Mouse (Mus musculus) heart, adult 9 months (tissue): Measurements from ENCODE around the gene Maml3.

Source experiments
- DNase-seq, 2 experiments: peaks; one replicate each; pipeline ENCODE4 v3.0.0; 2022; ENCODE audit warnings: low spot score in 2 of 2

Gene Maml3

DNA sequence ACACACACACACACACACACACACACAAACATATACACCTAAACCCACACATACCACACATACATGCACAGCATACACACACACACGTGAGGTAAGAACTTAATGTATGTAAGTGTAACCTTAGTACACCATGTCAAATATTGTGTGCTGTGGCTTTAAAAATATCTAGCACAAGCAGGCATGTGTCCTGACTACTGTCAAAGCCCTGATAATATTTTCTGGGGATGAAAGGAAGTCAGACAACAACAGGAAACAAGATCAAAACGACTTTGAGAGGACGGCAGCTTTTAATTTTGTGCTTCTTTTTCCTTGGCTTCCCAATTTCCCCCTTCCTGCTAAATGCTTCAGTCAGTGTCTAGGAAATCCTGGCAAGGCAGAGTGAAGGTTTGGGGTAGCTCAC, 392.5 kb downstream of the Maml3 start:
- no peak for DNase-seq

DNA sequence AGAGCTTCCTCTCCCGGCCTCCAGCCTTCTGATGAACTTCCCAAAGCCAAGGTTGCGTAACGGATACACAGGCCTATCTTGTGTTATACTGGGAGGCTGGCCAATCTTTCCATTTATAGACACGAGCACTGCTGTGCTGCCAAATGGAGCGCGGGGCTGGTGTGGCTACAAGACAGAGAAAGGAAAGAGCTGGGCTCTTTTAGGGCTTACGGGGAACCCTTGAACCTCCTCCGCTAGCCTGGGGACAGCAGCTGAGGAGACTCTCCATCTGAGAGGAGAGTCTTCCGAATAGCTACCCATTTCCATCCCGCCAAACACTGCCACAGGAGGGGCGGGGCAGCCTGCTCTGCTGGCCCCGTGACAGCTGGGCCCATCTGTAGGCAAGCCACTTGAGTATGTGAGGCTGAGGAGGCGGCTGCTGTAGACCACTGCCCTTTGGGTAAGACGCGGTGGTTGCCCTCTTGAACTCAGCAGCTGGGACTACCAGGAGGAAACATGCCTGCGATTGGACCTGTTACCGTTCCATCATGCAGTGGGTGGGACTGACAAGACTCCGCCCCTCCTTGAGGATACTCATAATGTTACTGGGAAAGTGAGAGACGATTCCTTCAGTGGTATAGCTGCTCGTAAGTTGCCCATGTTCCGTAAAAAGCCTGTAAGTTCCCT, 396.0 kb downstream of the Maml3 start:
- DNase-seq: peak; percentile 96

DNA sequence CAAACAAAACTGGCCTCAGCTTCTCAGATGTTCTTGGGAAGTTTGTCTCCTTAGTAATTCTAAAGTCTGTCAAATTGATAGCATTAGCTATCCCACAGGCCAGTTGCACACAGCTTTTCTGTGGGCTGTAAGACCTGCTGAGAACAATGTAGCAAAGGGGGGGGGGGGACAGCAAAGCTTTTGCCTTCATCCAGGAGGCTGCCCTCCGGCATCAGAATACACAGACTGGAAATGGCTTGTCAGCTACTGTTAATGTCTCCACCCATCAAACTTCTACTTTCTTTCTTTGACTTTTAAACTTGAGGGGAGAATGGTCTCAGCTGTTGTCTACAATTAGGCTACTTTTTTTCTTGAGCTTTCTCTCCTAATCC, 396.5 kb downstream of the Maml3 start:
- DNase-seq: no peak

DNA sequence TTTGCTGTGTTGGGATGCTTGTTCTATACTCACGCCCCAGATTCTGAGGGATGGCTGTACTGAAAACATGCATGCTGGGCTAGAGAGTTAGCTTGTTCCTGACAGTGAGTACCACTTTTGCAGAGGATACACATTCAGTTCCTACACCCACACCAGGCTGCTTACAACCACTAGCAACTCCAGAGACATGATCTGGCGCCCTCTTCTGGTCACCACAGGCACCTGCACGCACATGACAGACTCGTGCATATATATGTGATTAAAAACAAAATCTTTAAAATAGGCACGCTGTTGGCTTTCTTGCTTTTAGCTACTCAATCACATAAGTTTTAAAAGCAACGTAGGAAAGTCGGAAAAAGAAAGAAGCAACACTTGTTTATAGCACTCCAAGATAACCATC, 399.7 kb downstream of the Maml3 start:
- no peak for DNase-seq

DNA sequence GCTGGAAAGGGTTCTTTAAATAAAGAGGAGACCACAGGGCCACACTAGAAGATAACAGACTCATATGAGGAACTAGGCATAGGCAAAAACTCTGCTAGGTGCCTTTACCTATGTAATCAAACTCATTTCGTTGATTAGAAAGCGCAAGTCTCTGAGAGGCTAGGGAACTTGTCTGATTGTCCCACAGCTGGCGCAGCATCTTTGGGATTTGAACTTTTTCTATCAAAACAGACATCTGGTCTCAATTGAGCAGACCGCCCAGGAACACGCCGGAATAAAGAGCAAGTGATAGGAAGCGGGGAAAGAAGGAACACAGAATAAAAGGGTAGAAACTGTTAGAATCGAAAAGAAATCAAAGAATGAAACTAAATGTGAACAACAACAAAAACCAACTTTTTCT, 401.4 kb downstream of the Maml3 start:
- no peak for DNase-seq

DNA sequence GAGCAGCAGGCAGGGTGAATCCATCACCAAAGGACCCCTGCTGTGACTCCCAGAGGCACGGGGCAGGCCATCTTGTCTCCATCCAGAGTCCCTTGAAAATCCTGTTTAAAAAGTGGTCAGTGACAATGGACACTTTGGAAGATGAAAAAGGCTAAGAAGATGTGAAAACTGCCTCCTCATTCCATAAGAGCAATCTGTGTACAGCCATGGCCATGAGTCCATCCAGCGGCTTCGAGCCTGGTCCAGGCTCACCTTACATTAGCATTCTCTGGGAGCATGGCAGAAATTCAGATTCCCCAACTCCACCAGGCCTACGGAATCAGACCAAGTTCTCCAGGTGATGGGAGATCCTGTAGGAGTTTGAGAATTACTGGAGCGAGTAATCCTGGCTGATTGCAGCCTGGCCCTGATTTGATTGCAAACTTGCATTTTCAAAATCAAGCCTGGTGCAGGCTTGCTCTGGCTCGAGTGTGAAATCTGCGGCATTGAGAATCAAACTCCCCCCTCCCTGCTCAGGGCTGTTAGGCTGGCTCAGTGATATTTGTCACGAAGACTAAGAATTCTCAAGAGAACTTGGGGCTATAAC, 402.1 kb downstream of the Maml3 start:
- DNase-seq: no peak

DNA sequence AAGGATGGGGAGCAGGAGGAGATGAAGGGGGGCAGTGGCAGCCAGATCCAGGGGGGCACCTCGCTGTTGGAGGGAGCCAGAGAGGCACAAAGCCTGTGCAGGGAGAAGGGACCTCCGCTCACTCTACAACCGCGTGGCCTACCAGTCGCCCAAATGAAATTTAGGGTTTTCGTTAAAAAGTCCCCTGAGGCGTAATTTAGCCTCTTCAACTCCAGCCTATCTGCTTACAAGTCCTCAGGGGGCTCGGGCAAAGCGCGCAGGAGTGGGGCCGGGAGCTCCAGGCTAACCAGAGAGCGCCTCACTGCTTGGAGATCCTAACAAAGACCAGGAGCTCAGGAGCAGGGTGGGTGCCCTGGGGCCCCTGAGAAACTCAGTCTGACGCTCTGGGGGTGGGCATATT, 402.9 kb downstream of the Maml3 start:
- no peak for DNase-seq

DNA sequence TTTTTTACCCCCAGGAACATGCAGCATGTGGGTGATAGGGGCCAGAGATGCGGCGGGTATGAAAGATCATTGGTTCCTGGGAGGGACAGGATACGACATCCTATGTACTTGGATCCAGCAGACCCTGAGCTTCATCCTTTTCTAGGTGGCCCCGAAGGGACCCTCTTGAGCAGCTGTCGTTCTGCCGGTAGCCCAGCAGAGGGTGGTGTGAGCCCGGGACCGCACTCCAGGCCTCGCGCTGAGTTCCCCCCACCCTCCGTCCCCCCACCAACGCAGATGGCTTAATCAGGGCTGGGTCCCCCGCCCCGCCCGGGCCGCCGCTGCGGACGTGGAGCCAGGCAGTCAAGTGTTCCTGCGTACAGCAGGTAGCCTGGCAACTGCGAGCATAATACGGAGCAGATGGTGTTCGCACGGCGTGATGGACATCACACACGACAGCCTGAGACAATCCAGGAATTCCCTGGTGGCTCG, 403.6 kb downstream of the Maml3 start:
- peak; percentile 71 to 76 for DNase-seq

DNA sequence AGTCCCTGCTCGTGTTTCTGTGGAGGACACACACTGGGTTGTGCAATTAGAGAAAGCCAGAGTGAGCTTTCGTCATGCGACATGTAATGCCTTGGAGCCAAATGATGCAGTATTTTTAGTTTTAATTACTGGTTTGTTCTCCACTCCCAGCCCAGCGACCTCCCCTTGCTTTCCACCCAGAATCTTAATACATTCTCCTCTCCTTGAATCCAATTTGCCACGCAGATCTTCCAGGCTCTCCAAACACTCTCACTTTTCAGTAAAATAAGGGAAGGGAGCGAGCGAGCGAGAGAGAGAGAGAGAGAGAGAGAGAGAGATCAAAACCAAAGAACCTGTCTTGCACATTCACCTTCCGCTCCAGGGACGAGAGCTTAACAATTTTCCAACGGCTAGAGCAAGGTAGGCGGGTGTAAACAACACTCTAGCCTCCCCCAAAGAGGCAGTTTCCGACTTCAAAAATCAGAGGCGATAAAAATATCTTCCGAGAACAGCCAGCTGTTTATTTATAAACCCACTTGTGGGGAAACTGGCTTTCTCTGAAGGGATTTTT, 404.1 kb downstream of the Maml3 start:
- DNase-seq: peak in 1 of 2 experiments; percentile 15

DNA sequence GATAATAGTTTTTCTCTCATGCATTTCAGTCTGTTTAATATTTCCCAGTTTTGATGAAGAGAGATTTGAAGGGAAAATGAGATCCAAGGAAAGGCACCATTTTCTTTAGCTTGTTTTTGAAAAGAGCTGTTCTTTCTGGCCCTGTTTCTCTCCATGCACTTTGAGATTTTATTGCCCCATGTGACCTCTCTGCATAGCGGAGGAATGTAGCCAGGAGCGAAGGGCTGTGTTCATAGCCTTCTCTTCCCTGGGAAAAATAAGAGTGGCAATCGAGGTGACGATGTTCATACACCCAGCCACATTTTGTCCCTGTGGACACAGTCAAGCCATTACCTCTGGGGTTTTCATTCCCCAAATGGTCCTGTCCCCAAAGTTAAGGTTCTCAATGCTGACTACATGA, 404.8 kb downstream of the Maml3 start:
- DNase-seq: no peak

DNA sequence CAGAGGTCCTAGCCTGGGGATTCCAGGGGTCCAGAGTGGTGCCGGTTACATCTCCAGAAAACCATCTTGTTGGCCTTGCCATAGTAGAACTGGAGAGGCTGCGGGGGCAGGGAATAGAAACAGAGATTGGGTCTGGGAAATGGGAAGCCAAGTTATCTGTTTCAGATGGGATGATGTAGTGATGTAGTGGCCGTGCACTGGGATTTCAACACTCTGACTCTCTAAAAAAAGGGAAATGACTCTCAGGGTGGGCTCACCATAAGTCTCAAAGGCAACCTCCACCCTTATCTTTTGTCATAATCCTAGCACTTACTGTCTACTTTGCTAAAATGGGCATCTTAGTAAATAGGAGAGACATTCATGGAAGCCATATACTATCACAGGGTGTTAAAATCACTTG, 406.9 kb downstream of the Maml3 start:
- DNase-seq: no peak

DNA sequence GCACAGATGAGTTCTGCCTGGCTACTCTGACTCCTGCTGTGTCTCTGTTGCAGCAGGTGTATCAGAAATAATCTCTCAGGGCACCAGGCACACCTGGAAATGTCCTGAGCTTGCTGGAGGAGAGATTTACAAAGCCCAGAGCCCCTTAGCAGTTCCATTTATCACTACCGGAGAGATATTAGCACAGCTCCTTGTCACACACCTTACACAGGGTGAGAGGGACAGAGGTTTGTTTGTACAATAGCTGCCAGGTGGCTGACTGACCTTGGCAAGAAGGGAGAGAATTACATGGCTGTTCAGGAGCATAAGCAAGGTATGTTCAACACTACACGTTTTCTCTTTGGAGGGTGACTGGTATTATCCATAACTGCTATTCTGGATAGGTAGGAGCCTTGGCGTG, 409.2 kb downstream of the Maml3 start:
- DNase-seq: no peak

DNA sequence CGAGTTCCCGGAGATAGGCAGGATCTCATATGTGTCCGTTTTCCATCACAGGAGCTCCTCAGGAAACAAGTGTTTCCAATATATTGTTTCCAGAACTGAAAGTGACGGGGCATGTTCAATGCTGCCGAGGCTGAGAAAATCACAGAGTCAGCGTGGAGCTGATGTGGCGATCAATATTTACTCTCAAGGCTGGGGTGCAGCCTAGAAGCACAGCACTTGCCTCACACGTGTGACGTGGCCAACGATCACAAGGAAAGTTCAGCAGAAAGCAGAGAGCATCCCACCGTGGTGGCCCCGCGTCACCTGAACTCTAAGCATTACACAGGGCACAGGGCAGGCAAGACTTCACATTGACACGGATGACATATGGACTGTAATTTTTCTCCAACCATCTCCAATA, 410.3 kb downstream of the Maml3 start:
- DNase-seq: no peak

DNA sequence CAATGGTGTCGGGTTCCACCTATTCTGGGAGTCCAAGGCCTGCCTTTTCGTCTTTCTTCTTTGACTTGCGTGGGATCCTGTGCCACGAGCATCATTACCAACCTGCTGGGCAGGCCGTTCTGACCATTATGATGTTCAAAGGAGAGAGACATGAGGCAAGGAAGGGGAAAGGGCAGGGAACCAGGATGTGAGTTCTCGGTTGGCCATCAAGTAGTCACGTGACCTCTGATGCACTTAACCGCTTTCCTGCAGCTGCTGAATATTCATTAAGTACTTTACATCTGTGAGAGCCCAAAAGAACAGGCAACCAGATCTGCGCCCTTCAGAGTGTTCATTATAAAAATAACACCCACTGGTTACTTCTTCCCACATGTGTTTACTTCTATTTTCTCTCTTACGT, 411.7 kb downstream of the Maml3 start:
- no peak for DNase-seq

DNA sequence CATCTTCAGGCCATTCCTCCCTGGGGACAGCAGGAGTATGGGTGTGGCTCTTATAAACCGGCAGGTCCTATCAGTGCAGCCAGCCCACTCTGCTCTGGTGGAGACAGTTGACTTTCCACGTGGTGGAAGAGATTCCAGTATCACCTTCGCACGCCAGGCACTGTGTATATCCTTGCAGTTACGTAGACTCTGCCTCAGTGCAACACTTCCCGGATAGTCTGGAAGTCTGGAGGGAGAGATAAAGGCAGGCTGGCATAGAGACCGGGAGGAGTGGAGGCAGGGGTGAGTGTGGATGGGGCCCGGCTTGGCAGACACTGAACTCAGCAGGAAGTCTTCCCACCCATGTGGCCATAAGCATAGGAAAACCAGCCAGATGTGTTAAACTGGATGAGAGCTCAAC, 416.2 kb downstream of the Maml3 start:
- no peak for DNase-seq

DNA sequence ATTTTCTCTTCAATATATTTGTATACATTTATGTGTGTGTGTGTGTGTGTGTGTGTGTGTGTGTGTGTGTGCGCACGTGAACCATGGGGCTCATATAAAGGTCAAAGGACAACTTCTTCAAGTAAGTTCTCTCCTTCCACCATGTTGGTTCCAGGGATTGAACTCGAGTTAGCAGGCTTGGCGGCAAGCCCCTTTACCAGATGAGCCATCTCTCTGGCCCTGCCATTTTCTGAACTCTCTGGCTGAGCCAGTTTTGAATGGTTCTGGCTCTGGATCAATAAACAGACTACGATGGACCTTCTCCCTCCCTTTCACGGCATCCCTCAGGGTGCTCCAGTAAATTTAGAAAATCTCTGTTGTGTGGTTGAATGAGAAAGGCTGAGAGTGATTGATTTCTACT, 418.1 kb downstream of the Maml3 start:
- no peak for DNase-seq

DNA sequence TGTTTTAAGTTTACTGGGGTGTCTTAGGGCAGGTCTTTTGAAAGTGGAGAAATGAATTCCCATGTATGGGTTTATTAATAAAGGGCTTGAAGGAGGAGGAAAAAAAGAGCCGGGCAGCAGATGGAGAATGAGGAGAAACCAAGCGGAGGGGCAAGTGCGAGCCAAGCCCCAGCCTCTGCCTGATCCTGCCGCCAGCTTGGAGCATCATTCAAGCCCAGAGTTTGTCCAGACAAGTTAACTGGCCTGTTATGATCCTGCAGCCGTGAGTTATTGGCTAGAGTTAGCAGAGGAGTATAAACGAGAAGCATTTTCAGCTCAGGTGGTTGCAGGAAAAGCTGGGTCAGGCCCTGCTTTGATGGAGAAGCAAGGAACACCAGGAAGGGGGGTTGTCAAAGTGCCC, 418.6 kb downstream of the Maml3 start:
- no peak for DNase-seq

DNA sequence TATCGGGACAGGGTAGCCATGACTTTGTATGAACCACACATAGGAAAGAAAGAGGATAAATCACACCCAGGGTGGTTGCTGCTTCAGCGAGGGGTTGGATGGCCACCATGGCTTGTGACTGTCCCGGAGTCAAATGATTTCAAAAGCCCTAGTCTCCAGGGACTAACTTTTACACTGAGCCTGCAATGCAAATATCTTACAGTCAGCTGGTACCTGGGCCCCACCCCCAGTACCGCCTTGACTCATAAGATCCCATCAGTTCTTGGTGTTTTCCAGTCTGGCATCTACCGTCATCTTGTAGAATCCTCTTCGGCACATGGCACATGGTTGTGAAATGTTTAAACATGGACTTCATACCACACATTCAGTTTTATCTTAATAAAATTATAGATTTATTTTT, 419.3 kb downstream of the Maml3 start:
- DNase-seq: no peak

DNA sequence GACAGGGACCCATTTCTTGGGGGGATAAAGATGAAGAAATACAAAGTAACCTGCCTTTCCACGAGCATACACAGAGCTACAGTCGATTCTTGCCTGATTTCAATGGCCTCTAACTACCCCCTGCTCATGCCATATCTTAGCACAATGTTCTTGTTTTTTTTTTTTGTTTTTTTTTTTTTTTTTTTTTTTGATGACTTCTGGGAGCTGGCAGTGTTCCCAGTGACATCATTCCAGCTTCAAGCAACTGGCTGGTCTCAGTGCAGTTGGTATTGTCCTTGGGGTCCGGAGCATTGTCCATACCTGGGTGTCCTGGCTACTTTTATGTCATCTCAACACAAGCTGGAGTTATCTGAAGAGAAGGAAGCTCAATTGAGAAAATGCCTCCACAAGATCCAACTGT, 429.9 kb downstream of the Maml3 start:
- DNase-seq: no peak

DNA sequence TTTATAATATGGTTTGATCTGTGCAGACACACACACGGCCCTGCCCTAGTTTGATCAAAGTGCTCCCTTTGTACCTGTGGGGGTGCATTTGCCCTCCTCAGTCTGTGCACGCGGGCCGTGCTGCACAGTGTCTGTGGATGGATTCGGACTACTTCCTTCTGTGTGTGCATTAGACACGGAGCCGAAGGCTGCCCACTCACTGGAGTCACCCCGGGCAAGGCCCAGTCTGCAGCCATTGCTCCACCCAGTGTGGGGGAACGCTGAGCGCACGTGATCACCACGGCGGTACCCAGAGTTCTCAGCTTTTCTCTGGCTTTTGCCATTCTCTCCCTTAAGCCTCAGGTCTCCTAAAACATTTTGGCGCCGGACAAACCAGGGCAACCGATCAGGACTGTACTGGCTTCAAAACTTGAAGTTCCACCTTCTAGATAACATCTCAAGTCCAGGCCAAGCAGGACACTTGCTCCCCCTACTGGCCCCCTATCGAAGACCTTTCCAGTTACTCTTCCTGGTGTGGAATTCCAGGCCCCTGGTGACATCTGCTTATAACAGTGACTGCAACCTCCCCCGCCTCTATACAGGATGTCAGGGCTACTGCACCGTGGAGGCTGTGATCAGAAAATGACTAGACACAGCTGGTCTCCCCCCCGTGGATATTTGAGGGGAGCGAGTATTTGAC, 431.3 kb downstream of the Maml3 start:
- DNase-seq: peak; percentile 30 to 35

DNA sequence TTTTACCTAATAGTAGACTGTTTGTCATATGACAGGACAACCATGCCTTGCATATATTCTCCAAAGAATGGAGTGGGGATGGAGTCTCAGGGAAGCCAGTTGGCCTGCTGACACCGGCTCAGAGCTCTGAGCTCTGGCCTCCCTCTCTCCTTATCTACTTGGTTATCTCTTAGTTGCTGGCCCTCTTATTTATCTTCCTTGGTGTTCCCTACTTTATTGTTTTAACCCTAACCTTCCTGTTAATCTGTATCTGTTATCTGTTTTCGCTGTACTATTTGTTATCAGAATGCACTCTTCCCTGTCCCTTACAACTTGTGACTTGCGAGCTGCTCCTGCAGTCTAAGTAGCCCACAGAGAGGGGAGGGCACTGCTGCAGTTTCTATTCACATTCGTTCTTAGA, 432.2 kb downstream of the Maml3 start:
- no peak for DNase-seq

DNA sequence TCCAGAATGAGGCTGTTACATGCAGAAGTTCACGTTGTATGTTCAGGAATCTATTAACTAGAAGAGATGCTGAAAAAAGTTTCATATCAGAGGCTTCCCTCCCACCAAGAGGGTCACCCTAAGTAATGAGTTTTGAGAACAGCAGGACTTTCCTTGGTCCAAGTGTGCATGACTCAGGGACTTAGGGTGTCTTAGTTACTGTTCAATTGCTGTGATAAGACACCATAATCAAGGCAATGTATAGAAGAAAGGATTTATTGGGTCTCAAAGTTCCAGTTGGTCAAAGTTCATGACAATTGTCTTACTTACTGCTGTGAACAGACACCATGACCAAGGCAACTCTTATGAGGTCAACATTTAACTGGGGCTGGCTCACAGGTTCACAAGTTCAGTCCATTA, 433.8 kb downstream of the Maml3 start:
- no peak for DNase-seq

DNA sequence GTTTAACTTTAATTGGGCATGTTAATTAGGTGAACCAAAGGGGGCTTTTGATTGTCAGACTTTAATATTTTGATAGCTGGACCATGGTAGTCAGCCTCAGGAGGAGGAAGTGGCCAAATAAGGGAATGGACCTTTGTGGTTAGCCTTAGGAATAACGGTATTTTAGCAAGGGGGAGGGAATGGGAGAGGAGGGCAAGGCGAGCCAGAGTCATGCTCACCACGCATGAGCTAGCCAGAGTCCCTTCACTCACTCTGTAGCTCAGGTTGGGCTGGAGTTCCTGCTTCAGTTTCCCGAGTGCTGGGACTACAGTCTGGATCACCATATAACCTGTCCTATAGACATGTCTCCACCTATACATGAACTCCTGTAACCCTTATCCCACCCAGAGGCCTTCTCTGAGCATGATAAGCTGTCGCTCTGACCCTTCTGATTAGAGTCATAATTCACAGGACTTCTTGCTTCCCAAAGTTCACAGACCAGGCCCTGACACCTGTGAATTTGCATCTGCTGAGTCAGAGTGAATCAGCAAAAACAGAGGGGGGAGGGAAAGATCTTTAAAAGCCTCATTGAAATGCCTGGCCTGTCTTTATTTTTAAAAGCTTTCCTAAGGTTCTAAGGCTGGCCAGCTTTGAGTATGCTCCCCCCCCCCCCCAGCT, 434.3 kb downstream of the Maml3 start:
- DNase-seq: no peak
